Comparison of ENCODE assay signal across 14 mouse cellular contexts in genomic region chr13:34820423-34820822, GRCm38 (mm10). TPM values are rescaled to one million over a fixed set of nuclear protein-coding genes. Genes with fewer than 3 reads are reported as not detected.
DNase-seq lines count a peak whose midpoint lies in the region; ATAC-seq and TF ChIP-seq lines count a peak whose summit lies in the region.
"Had no signal": no experiment of that assay in that cellular context is flagged by ENCODE, and none has a peak within 500 bp of the region (broad histone marks: within the 10 kb centered on the region; RNA-seq: fewer than 3 reads in every experiment).

No protein-coding gene starts in this region.

- no peak for TF ChIP-seq CTCF in gastrocnemius, adult 2 months (IDR thresholded peaks at IDR 0.05)
- TF ChIP-seq CTCF in liver, postnatal 0 days (IDR thresholded peaks at IDR 0.05; ENCODE audit: low read depth): no peak

- TF ChIP-seq EP300 in liver, postnatal 0 days (IDR thresholded peaks at IDR 0.05; ENCODE audit: low read depth): no peak

- no peaks in the 10 kb centered on the region for H3K9me3 ChIP-seq in liver, embryonic 12.5 days (replicated peaks)
- H3K9me3 ChIP-seq in liver, postnatal 0 days (ENCODE audit: low read length): no peaks in the 10 kb centered on the region
- no peaks in the 10 kb centered on the region for H3K9me3 ChIP-seq in limb, embryonic 13.5 days
- H3K9me3 ChIP-seq: forebrain, embryonic 13.5 days had no signal

- peaks cover 33% of the 10 kb centered on the region for H3K4me1 ChIP-seq in liver, embryonic 12.5 days
- no peaks in the 10 kb centered on the region for H3K4me1 ChIP-seq in liver, postnatal 0 days (ENCODE audit: insufficient read depth)
- peaks cover 13% of the 10 kb centered on the region for H3K4me1 ChIP-seq in limb, embryonic 13.5 days

- no peaks in the 10 kb centered on the region for H3K36me3 ChIP-seq in liver, embryonic 12.5 days
- H3K36me3 ChIP-seq in liver, postnatal 0 days (replicated peaks; ENCODE audit: insufficient read depth, low read length): no peaks in the 10 kb centered on the region
- H3K36me3 ChIP-seq in limb, embryonic 13.5 days: no peaks in the 10 kb centered on the region

- DNase-seq in gastrocnemius, adult 2 months: peak; percentile 41
- no peak for DNase-seq in gastrocnemius, postnatal 10 days
- DNase-seq in liver, postnatal 0 days: no peak
- DNase-seq in heart, adult 8-10 months (ENCODE audit: low spot score): peak; percentile 42
- no peak for DNase-seq in left cerebral cortex, postnatal 14 days (ENCODE audit: low spot score in 2 of 2)
- no peak for DNase-seq in urinary bladder, postnatal 25 days (ENCODE audit: low spot score)
- DNase-seq: cerebellum, adult 11-12 months; kidney, postnatal 4 days; left cerebral cortex, postnatal 4 days; spleen, adult 18-20 months had no signal

- H3K4me2 ChIP-seq in liver, embryonic 12.5 days: no peak overlapping the region
- no peak overlapping the region for H3K4me2 ChIP-seq in liver, postnatal 0 days (ENCODE audit: low read depth, low read length)
- no peak overlapping the region for H3K4me2 ChIP-seq in limb, embryonic 13.5 days (replicated peaks)
- H3K4me2 ChIP-seq: forebrain, embryonic 13.5 days had no signal

- no peak overlapping the region for H3K4me3 ChIP-seq in gastrocnemius, adult 2 months
- no peak overlapping the region for H3K4me3 ChIP-seq in liver, embryonic 12.5 days
- H3K4me3 ChIP-seq in liver, postnatal 0 days (ENCODE audit: low read depth, low read length): no peak overlapping the region
- H3K4me3 ChIP-seq in limb, embryonic 13.5 days: no peak overlapping the region
- H3K4me3 ChIP-seq: forebrain, embryonic 13.5 days had no signal

- intact Hi-C loops in gastrocnemius, adult 2 months (cut with DNase I): loop anchor here (5.0 kb wide), 1 partner anchor 52 kb away; no protein-coding TSS in a partner anchor
- intact Hi-C loops in left cerebral cortex, postnatal 14 days (cut with DNase I): no loop called here

- peak; percentile 15; the same call in 1 of the 2 replicates for ATAC-seq in liver, embryonic 12.5 days
- ATAC-seq in liver, postnatal 0 days: no peak
- ATAC-seq in limb, embryonic 13.5 days (ENCODE audit: low FRiP score, low read depth): peak; percentile 89
- ATAC-seq: forebrain, embryonic 13.5 days; intestine, postnatal 0 days had no signal

- WGBS in liver, embryonic 12.5 days (ENCODE audit: insufficient replicate concordance): 44% methylated on average over 4 of the region's 4 CpGs
- 53% methylated on average over 4 of the region's 4 CpGs for WGBS in liver, postnatal 0 days (ENCODE audit: insufficient replicate concordance)
- 55% methylated on average over 4 of the region's 4 CpGs for WGBS in limb, embryonic 13.5 days

- no peaks in the 10 kb centered on the region for H3K27me3 ChIP-seq in liver, embryonic 12.5 days (replicated peaks)
- no peaks in the 10 kb centered on the region for H3K27me3 ChIP-seq in liver, postnatal 0 days (ENCODE audit: insufficient read depth, low read length)
- H3K27me3 ChIP-seq in limb, embryonic 13.5 days: no peaks in the 10 kb centered on the region

- no peak overlapping the region for H3K9ac ChIP-seq in liver, embryonic 12.5 days
- H3K9ac ChIP-seq in liver, postnatal 0 days (replicated peaks): no peak overlapping the region
- no peak overlapping the region for H3K9ac ChIP-seq in limb, embryonic 13.5 days
- H3K9ac ChIP-seq: forebrain, embryonic 13.5 days had no signal

- no peak overlapping the region for H3K27ac ChIP-seq in gastrocnemius, adult 2 months
- H3K27ac ChIP-seq in liver, embryonic 12.5 days: no peak overlapping the region
- no peak overlapping the region for H3K27ac ChIP-seq in liver, postnatal 0 days (ENCODE audit: low read depth)
- H3K27ac ChIP-seq in limb, embryonic 13.5 days: no peak overlapping the region
- H3K27ac ChIP-seq: forebrain, embryonic 13.5 days had no signal

RNA-seq across cellular contexts. Expression of gene Prpf4b, which starts 54.7 kb away (rescaled TPM):
- 10 to 100 TPM; 29.2 to 31.1 TPM for total RNA-seq in gastrocnemius, adult 2 months (2021)
- total RNA-seq in gastrocnemius, postnatal 10 days (2021): 10 to 100 TPM; 26.9 to 45.8 TPM
- 55.8 and 57.2 TPM in 2 replicates for polyA plus RNA-seq in liver, embryonic 12.5 days (2016; fragmentation: Nextera tagmentation; extraction: Ambion mirVana)
- 33.4 and 37.0 TPM in 2 replicates for polyA plus RNA-seq in liver, postnatal 0 days (2015; fragmentation: Nextera tagmentation; extraction: Ambion mirVana)
- total RNA-seq in heart, adult 8-10 months (2022): 10 to 100 TPM; 25.2 to 36.2 (median 30.8) TPM
- 86.0 and 88.7 TPM in 2 replicates for polyA plus RNA-seq in limb, embryonic 13.5 days (2015; fragmentation: Nextera tagmentation; extraction: Ambion mirVana)
- total RNA-seq in left cerebral cortex, postnatal 14 days (2021): 10 to 100 TPM; 80.8 to 87.3 TPM

Comparison
In these comparisons a context has a peak if more than half of its experiments do, and no peak if none do; other contexts are left out.
1. DNase-seq: peak in gastrocnemius, adult 2 months (single experiment) and heart, adult 8-10 months (single experiment); none in gastrocnemius, postnatal 10 days (single experiment), liver, postnatal 0 days (single experiment), left cerebral cortex, postnatal 14 days (0 of 2) and urinary bladder, postnatal 25 days (single experiment).